Mouse (Mus musculus): Measurements from ENCODE around the gene Ubac2.

Gene Ubac2

GRCm38 (mm10) chr14:121970402-121970801, 92.0 kb downstream of the Ubac2 start:
- no peak for DNase-seq (ENCODE audit: low read depth, low spot score)

- no peak for DNase-seq (ENCODE audit: low read depth, low spot score)
These were observed 94.7 kb downstream of the Ubac2 start for GRCm38 (mm10) chr14:121973114-121973513.

- DNase-seq (ENCODE audit: low read depth, low spot score), result no peak
These were observed 103.1 kb downstream of the Ubac2 start for GRCm38 (mm10) chr14:121981531-121981930.

DNA sequence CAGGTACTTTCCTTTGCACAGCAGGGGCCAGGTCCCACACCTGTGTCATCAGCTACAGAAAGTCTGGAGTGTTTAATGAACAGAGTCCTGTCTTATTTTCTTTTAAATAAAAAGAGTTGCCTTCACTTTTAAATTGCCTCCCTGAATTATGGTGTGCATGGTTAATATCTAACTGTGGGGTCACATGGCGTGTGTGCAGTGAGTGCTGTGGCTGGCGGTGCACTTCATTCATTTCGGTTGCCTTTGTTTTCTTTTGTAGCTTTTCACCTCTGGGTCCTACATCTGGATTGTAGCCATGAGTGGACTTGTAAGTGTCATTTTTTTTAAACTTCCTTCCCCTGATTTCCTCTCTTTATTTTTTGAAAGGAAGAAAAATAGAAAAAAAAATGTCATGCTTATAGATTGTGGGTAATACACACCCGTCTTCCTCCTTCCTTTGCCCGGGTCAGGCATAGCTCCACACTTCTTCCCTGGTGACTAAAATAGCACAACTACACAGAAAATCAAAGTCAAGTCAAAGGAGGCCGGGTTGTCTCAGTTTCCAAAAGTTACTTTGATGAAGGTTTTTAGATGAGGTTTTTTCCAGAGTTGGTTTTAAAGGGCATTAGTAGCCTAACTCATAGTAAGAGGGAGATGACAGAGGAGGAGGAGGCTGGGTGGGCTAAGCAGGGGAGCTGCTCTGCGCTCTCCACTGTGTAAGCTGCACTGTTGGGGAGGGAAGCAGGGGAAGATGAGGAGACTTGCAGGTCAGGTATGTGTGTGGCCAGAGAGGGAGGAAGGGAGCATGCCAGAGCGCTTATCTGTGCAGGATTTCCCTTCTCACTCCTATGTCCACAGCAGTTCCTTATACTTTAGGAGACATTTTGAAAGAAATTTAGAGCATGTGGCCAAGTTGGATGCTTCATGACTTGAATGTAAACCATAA, 104.9 kb downstream of the Ubac2 start:
- DNase-seq (ENCODE audit: low read depth, low spot score), result no peak

DNA sequence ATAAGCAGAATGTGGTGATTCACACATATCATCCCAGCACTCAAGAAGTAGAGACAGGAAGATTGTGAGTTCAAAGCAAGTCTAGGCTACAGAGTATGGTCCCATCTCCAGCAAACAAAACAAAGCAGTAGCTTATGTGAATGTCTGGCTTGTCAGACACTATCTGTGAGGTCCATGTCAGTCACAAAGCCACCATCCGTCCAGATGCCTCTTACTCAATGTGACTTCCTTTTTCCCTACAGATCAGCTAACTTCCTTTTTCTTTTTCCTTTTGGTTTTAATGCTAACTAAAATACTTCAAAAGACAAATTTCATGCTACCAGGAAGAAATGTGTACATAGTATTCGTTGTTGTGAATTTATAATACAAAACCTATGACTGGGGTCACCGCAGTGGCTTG, 107.1 kb downstream of the Ubac2 start:
- DNase-seq (ENCODE audit: low read depth, low spot score), result peak; percentile 30

- no peak for DNase-seq (ENCODE audit: low read depth, low spot score)
These were observed 107.6 kb downstream of the Ubac2 start for GRCm38 (mm10) chr14:121986028-121986427.

- DNase-seq (ENCODE audit: low read depth, low spot score), result peak; percentile 84
These were observed 108.9 kb downstream of the Ubac2 start for GRCm38 (mm10) chr14:121987287-121987686.

DNA sequence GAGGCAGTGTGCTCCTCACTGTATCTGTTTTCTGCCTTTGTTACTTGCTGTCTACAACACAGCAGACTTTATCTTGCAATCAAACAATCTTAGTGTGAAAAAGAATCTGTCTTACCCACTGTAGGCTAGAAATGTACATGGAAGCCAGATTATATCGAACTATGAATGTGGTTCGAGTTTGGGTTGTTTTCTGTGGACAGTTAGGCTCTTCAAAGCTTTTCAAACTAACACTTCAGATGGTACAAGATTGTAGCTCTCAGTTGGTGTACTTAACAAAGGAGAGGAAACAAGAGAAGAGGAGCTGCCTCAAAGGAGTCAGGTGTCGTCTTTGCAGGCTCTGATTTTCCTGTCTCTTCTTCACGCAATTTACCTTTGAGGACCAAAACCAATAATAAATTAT, 109.3 kb downstream of the Ubac2 start:
- DNase-seq (ENCODE audit: low read depth, low spot score), result no peak

- DNase-seq (ENCODE audit: low read depth, low spot score), result no peak
These were observed 110.9 kb downstream of the Ubac2 start for GRCm38 (mm10) chr14:121989331-121989730.

DNA sequence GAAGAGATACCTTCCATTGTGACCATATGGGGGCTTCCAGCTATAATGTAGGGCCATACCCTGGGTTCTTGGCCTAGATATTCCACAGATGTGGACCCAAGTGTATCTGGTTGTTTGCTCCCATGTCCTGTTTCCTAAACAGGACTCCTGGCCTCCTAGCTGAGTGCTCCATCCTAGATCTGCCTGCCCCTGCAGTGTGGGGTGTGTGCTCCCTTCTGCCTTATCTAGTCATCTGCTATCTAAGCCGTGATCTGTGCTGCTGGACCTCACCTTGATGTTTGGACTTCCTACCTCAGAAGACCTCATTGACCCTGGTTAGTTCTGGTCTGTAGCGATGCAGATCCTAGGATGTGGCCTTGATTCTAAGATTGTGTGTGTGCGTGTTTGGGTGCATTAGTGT, 111.4 kb downstream of the Ubac2 start:
- DNase-seq (ENCODE audit: low read depth, low spot score), result no peak

- DNase-seq (ENCODE audit: low read depth, low spot score), result no peak
These were observed 112.5 kb downstream of the Ubac2 start for GRCm38 (mm10) chr14:121990897-121991296.

GRCm38 (mm10) chr14:121991921-121992320, 113.5 kb downstream of the Ubac2 start:
- DNase-seq (ENCODE audit: low read depth, low spot score), result no peak

- DNase-seq (ENCODE audit: low read depth, low spot score), result no peak
These were observed 114.2 kb downstream of the Ubac2 start for GRCm38 (mm10) chr14:121992395-121993280.

- DNase-seq (ENCODE audit: low read depth, low spot score), result no peak
These were observed 115.2 kb downstream of the Ubac2 start for GRCm38 (mm10) chr14:121993616-121994015.

GRCm38 (mm10) chr14:121994171-121994700, 115.8 kb downstream of the Ubac2 start:
- no peak for DNase-seq (ENCODE audit: low read depth, low spot score)

DNA sequence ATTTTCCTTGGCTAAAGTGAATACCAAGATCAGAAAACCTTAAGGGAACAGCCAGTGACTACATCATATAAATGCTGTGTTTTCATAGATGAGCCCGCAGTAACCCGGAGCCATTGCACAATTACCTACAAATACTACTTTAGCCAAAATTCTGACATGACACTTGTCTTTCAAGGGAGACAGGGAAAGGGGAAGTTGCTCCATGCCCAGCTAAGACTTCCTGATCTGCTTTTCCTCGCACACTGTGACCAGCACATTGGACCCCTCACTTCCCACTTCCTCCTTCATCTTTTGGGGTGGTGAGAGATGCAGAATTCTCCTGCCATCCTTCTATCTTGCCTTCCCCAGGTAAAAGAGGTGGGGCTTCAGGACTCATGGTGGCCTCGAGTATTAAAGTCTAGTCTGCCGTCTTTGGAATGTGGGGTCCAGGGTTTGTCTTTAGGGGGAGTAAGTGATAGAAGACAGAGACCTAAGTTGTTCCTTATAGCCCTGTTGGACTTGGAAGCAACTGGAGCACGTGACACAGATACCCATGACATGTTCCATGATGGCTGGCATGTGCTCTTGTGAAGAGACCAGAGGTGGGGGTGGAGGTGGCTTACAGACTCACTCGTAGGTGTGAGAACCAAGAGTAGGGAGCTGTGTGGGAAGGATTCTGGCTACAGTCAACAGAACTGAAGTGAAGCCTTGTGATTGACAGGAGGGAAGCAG, 116.6 kb downstream of the Ubac2 start:
- DNase-seq (ENCODE audit: low read depth, low spot score), result no peak

GRCm38 (mm10) chr14:121995557-121995870, 117.1 kb downstream of the Ubac2 start:
- no peak for DNase-seq (ENCODE audit: low read depth, low spot score)

DNA sequence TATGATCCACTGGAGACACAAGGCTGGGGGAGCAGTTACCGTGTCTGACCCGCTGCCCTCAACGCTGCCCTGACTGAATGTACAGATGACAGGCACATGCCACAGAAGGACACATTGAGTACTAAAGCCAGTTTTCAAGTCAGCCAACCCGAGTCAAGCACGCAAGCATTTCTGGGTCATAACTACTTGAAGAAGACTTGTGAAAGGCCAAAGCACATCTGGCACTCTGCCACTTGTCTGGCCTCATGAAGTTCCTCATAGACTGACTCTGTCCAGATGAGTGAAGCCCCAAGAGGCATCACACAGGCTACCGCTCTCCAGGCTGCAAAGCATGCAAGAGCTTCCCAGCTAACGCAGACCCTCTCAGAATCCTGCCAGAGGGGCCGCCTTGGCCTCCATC, 118.4 kb downstream of the Ubac2 start:
- peak; percentile 69 for DNase-seq (ENCODE audit: low read depth, low spot score)

GRCm38 (mm10) chr14:121999455-121999854, 121.0 kb downstream of the Ubac2 start:
- no peak for DNase-seq (ENCODE audit: low read depth, low spot score)

DNA sequence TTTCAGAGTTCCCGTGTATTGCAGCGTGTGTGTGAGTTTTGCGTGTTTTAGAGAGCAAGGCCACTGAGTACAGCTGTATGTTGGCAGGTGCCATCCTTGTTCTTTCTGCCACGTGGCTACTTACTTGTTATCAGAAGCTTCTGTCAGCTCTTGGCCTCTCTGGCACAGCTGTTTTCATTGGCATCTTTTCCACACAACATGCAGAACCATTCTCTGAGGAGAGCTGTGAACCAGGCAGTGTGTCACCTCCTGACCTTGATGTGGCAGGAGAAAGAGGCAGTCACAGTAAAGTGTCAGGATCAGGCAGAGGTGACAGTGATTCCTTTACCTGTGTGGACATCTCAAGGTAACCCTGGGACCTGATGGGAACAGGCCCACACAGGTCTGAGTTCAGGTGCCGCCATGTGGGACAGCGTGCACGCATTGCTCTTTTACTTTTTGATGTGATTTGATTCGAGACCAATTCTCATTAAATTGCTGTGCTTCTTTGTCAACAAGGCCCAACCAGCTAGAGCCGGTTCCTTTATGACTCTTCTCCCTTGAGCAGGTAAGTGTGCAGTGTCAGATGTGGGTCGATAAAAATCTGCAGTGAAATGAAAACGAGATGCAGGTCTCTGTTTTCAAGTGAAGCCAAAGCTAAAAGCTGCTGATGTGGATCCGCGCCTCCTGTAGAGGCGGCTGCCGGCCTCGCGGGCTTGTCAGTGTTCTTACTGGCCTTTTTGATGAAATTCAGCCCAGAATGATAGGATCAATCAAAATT, 122.1 kb downstream of the Ubac2 start:
- DNase-seq (ENCODE audit: low read depth, low spot score), result no peak

DNA sequence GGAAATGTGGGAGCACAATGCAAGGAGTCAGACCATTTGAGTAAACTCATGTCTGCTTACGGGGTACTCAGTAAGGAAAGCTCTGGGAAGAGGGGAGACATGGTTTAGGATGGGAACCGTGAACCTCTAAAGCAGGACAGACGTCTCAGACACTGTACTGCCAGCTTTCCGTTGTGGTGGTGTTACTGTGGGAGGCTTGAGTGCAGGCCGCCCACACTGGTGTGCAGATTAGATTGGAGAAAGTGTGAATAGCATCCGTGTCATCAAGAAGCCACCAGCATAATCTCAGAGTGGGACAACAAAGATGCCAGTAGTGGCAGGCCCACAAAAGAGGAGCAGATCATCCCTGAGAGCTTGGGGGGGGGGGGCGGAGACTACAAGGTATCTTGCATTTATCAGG, 123.8 kb downstream of the Ubac2 start:
- no peak for DNase-seq (ENCODE audit: low read depth, low spot score)

Measured in brain, adult 2 months (tissue).